Mouse (Mus musculus) limb, embryonic 10.5 days (tissue): ENCODE measurements around the gene Pik3ap1. TPM values are rescaled to one million over a fixed set of nuclear protein-coding genes. Genes with fewer than 3 reads are reported as not detected.
A peak's percentile ranks its signal among the peaks of the same experiment; 100 is the strongest.

Experiments used
- DNase-seq: peaks from one replicate; pipeline ENCODE4 v3.0.0-alpha.2; 2017; ENCODE audit warnings: low spot score
- H3K27ac ChIP-seq: fragments of 300-500 bp; sonication (generic); 2 replicates; pipeline ENCODE4 v1.5.1; 2016; ENCODE audit warnings: mild to moderate bottlenecking
- H3K27me3 ChIP-seq: fragments of 300-500 bp; sonication (generic); 2 replicates; pipeline ENCODE4 v1.6.1; 2016; ENCODE audit warnings: low read depth, mild to moderate bottlenecking; ENCODE audit not compliant: poor library complexity, severe bottlenecking
- H3K36me3 ChIP-seq: fragments of 300-500 bp; sonication (generic); 2 replicates; pipeline ENCODE4 v1.6.1; 2016; ENCODE audit warnings: mild to moderate bottlenecking, moderate library complexity
- H3K4me1 ChIP-seq: fragments of 300-500 bp; sonication (generic); 2 replicates; pipeline ENCODE4 v1.6.1; 2016
- H3K4me3 ChIP-seq: fragments of 300-500 bp; sonication (generic); 2 replicates; pipeline ENCODE4 v1.5.1; 2016; ENCODE audit warnings: mild to moderate bottlenecking, moderate library complexity
- H3K9me3 ChIP-seq: fragments of 300-500 bp; sonication (generic); replicated peaks from 2 replicates; pipeline ENCODE4 v1.6.1; 2016; ENCODE audit warnings: mild to moderate bottlenecking
- WGBS: fragments of 180-500 bp; shearing (Covaris S2); methylation state at CpG from one replicate; pipeline ENCODE4 v1.1.7; 2016; 5-methylcytosine and 5-hydroxymethylcytosine counted together
- polyA plus RNA-seq: library from polyadenylated mRNA; unstranded; fragments of >200 nt; fragmentation: Nextera tagmentation; extraction: Ambion mirVana; gene quantifications from 2 replicates; pipeline ENCODE4 v1.2.1, GENCODE M21; 2016

Pik3ap1 gene
- polyA plus RNA-seq, 1 experiment from 2014 or later: 0.96 TPM

DNA sequence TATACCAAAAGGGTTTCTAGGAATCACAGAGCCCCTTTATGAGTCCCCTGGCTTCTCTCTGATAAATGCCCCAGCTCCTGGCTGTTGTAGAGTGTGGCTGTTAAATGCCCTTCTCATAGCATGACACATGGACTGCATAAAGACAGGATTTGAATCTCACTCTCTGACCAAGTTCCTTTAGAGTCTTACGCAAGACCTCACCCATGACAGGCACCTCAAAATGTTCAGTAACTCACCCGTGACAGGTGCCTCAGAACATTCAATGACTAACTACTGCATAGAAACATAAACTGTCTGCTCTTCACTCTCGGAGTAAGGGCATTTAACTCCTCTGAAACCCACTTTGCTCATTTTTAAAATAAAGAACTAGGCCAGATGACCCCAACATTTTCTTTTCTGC is 20.4 kb downstream of the Pik3ap1 start:
- no peak overlapping the region for H3K27ac ChIP-seq
- no peaks in the 10 kb centered on the region for H3K4me1 ChIP-seq
- WGBS: 89% methylated on average over 3 of the region's 3 CpGs

DNA sequence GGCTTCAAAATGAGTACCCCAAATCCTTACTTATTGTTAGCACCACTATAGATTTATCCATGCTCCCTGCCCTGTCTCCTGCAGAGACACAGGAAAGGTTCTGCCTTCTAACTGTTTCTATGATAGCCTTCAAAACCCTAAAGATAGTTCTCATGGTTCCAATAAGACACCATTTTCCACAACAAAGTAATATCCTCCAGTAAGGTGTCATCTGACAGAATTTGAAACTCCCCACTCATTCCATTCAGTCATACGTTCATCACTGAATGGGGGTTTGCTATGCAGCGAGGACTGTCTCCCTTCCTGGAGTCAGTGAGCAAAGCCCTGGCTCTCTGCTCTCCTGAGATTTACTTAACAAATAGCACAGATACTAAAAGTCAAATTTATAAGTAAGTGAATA is 21.9 kb downstream of the Pik3ap1 start:
- Histone ChIP-seq H3K4me1 (no peaks in the 10 kb centered on the region), H3K36me3 (no peaks in the 10 kb centered on the region), H3K27ac (no peak overlapping the region), H3K4me3 (no peak overlapping the region), H3K9me3 (no peaks in the 10 kb centered on the region), H3K27me3 (no peaks in the 10 kb centered on the region)
- 88% methylated on average over 2 of the region's 2 CpGs for WGBS
- no peak for DNase-seq

More for the DNA sequence above, 20.4 kb downstream of the Pik3ap1 start:
- no peaks in the 10 kb centered on the region for H3K36me3 ChIP-seq
- H3K27me3 ChIP-seq: no peaks in the 10 kb centered on the region
- DNase-seq: no peak
- no peak overlapping the region for H3K4me3 ChIP-seq
- no peaks in the 10 kb centered on the region for H3K9me3 ChIP-seq

DNA sequence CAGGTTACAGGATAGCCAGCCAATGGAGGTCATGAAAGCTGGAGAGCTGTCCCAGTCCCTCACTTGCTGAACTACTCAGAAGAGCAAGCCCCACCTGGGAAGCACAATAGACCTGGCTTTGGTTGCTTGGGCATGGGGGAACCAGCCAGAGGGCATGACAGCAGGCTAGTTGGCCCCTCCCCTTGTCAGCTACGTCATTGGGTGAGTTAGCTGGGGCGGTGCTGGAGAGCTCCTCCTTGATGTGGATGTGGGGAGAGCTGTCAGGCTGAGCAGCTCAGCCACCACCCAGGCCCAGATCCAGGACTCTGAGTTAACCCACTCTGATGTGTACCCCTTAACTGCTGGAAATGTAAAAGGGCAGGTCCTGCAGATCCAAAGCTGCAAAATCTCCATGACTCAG is 24.4 kb downstream of the Pik3ap1 start:
- 3% methylated on average over 2 of the region's 2 CpGs for WGBS
- Histone ChIP-seq H3K27ac (no peak overlapping the region), H3K4me3 (no peak overlapping the region), H3K27me3 (no peaks in the 10 kb centered on the region), H3K36me3 (no peaks in the 10 kb centered on the region), H3K9me3 (no peaks in the 10 kb centered on the region), H3K4me1 (no peaks in the 10 kb centered on the region)
- no peak for DNase-seq

DNA sequence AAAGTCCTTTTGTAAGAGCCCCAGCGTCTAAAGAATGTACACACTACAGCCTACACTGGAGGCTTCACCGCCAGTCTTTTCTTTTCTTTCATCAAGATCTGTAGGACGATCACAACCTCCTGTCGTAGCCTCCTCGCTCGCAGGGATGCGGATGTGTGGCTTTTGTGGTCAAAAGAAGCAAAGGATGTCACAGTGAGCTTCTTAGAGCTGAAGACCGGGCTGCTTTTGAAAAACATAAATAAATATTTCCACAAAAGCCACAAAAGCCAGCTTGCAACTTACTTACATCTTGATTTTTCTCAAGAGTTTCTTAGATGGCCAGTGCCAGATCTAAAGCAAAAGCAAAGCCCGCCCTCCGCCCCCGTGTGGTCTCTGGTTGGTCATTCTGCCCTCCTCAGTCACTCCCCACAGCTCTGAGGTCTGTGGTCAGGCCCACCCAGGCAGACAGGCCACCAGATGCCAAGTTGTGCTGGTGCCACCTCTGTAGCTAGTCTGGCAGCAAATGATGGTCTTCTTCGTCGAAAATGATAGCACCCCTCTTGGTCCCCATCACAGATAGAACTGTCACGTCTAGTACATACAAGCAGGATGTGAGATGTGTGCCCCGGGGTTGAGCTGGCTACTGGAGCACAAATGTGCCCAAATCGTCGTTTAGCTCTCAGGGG is 30.5 kb downstream of the Pik3ap1 start:
- no peak overlapping the region for H3K4me3 ChIP-seq
- no peaks in the 10 kb centered on the region for H3K9me3 ChIP-seq
- H3K27me3 ChIP-seq: no peaks in the 10 kb centered on the region
- DNase-seq: no peak
- 88% methylated on average over 17 of the region's 17 CpGs for WGBS
- no peaks in the 10 kb centered on the region for H3K36me3 ChIP-seq
- H3K4me1 ChIP-seq: no peaks in the 10 kb centered on the region
- H3K27ac ChIP-seq: no peak overlapping the region

DNA sequence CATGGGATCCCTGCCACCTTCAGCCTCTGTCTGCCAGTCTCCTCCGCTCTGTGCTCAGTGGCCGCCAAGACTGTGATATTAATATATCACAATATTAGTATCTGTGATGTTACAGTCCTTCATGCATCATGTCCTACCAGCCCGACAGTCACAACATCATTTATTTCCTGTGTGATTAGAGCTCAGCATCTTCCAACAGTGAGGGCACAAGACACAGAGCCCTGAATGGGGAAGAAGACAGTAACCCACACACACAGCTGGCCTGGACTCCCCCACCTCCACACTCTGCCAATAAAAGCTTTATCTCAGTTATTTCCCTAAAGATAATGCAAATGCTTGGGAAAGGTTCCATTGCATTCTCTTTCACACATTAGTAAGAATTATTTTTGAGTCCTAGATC is 35.3 kb downstream of the Pik3ap1 start:
- Histone ChIP-seq H3K27me3 (no peaks in the 10 kb centered on the region), H3K9me3 (no peaks in the 10 kb centered on the region)
- WGBS: 92% methylated on average over 3 of the region's 3 CpGs

DNA sequence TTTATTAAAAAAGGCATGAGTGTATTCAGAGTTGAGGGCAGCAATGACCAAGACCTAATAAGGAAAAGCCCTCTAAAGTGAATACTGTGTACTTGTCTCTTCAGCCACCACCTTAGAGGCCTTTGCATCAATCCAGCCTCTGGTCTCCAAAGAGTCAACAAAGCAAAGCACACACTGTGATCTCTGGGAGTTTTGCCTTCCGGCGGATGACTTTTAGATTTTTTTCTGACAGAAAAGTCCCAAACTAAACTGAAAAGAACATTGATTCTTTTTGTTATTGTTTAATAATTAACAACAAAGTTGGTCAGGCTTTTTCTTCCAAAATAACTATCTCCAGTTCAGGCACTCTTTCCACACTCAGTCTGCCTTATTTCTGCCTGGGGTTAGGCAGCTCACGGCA is 36.7 kb downstream of the Pik3ap1 start:
- no peak overlapping the region for H3K27ac ChIP-seq
- H3K27me3 ChIP-seq: no peaks in the 10 kb centered on the region
- DNase-seq: no peak
- WGBS: 98% methylated on average over 3 of the region's 3 CpGs
- no peaks in the 10 kb centered on the region for H3K9me3 ChIP-seq
- no peak overlapping the region for H3K4me3 ChIP-seq
- H3K4me1 ChIP-seq: peaks cover 17% of the 10 kb centered on the region
- no peaks in the 10 kb centered on the region for H3K36me3 ChIP-seq

More for the DNA sequence above, 35.3 kb downstream of the Pik3ap1 start:
- H3K36me3 ChIP-seq: no peaks in the 10 kb centered on the region
- peaks cover 17% of the 10 kb centered on the region for H3K4me1 ChIP-seq
- H3K4me3 ChIP-seq: no peak overlapping the region
- no peak overlapping the region for H3K27ac ChIP-seq
- no peak for DNase-seq

DNA sequence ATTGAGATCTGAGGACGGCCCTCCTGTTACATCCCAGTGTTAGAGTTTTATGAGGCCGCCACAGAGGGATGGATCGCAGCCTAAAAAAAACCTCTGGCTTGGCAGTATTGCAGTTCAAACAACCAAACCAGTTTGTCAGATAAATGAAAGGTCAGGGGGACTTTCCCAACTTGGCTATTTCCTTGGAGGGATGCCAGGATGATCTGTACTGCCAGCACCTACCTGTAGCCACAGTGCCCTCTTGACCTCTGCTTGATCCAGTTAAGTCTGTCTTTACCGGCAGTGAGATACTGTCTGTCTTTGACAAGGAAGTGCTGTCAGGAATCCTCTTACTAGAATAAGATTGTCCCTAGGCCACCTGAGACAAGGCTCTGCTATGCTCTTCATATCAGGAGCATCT is 37.6 kb downstream of the Pik3ap1 start:
- no peaks in the 10 kb centered on the region for H3K36me3 ChIP-seq
- peaks cover 17% of the 10 kb centered on the region for H3K4me1 ChIP-seq
- H3K9me3 ChIP-seq: no peaks in the 10 kb centered on the region
- 76% methylated on average over 4 of the region's 4 CpGs for WGBS
- H3K27me3 ChIP-seq: no peaks in the 10 kb centered on the region
- no peak overlapping the region for H3K27ac ChIP-seq
- no peak overlapping the region for H3K4me3 ChIP-seq
- DNase-seq: no peak

DNA sequence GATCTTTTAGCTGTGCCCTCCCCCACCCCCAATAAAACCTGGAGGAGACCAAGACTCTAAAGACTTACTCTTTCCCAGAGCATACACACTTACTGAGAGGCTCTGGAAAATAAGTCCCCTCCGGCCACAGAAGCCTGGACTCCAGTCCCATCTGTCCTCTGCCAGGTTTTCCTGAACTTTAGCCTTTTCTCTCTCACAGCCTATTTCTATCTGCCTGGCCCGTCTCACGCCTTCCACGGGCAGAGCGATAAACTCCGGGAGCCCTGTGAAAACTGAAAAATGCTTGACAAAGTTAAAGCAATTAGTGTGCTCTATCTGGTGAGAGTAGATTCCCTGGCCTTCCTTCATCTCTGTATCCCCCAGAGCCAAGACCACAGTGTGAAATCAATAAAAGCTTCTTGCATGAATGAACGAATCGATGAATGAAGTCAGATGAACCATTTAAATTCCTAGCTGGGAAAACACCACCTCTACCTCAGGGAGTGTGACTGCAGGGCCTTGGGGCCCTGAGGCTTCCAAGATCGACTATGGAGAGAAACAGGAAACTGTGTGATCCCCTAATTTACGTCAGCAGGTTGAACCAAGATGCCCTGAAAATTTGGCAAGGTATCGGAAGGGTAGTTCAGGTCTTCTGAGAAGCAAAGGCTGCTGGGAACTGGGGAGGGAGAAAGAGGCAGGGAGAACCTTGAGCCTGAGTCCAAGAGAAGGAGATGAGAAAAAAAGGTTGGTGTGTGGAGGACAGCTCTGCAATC is 38.6 kb downstream of the Pik3ap1 start:
- no peaks in the 10 kb centered on the region for H3K27me3 ChIP-seq
- no peak for DNase-seq
- 73% methylated on average over 11 of the region's 11 CpGs for WGBS
- H3K9me3 ChIP-seq: no peaks in the 10 kb centered on the region
- no peak overlapping the region for H3K4me3 ChIP-seq
- peaks cover 17% of the 10 kb centered on the region for H3K4me1 ChIP-seq
- no peaks in the 10 kb centered on the region for H3K36me3 ChIP-seq
- H3K27ac ChIP-seq: no peak overlapping the region

DNA sequence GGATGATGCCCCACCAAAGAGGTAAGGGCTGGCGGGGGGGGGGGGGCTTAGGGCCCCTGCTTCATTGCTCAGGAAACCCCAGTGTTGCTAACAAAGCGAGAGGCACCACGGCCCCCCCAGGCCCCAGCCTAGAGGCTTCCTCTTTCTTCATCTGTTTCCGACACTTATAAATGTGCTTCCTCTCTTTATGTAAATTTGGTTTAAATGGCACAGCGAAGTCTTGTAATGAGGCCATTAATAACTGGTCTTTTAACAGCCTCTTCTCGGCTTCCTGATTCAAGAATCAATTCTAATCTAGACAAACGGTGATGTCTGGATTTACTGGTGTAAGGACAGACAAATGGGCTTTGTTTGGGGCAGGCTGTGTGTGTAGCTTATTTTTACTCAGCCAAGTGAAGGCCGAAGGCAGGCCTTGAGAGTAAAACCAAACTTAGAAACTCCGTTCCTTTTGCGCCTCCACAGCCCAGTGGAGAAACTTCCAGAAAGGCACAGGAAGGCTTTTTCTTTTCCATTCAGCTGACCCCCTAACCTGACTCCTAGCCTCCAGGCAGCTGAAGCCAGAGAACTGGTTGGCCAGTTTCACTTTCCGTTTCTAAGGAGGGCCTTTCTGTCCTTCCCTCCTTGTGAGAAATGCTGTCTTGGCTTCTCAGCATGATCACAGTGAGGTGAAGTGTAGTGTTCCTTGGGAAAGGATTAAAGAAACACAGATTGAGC is 39.7 kb downstream of the Pik3ap1 start:
- H3K27ac ChIP-seq: peak overlapping the region; percentile 47; the same call in 1 of the 2 replicates
- 73% methylated on average over 11 of the region's 11 CpGs for WGBS

DNA sequence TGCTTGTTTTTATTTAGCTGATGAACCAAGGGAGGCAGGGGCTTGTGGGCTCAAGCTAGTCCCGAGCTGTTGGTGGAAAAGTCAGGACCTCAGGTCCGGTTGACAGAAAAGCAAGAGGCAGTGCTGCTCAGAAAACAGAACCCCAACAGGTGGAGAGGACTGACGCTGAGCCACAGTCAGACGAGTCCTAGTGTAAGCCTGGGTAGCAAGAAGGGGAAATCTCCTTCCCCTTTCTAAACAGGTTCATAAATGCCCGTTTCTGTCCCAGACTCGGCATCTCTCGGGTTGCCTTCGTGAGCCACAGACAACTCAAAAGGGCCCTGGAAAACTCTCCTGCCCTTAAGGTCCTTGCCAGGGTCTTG is 40.3 kb downstream of the Pik3ap1 start:
- no peak overlapping the region for H3K27ac ChIP-seq
- H3K4me3 ChIP-seq: no peak overlapping the region
- peaks cover 17% of the 10 kb centered on the region for H3K4me1 ChIP-seq
- no peaks in the 10 kb centered on the region for H3K9me3 ChIP-seq
- no peaks in the 10 kb centered on the region for H3K36me3 ChIP-seq
- DNase-seq: no peak
- H3K27me3 ChIP-seq: no peaks in the 10 kb centered on the region
- WGBS: 90% methylated on average over 8 of the region's 8 CpGs

More for the DNA sequence above, 39.7 kb downstream of the Pik3ap1 start:
- Histone ChIP-seq H3K36me3 (no peaks in the 10 kb centered on the region), H3K4me1 (peaks cover 17% of the 10 kb centered on the region), H3K27me3 (no peaks in the 10 kb centered on the region), H3K4me3 (no peak overlapping the region), H3K9me3 (no peaks in the 10 kb centered on the region)
- no peak for DNase-seq

DNA sequence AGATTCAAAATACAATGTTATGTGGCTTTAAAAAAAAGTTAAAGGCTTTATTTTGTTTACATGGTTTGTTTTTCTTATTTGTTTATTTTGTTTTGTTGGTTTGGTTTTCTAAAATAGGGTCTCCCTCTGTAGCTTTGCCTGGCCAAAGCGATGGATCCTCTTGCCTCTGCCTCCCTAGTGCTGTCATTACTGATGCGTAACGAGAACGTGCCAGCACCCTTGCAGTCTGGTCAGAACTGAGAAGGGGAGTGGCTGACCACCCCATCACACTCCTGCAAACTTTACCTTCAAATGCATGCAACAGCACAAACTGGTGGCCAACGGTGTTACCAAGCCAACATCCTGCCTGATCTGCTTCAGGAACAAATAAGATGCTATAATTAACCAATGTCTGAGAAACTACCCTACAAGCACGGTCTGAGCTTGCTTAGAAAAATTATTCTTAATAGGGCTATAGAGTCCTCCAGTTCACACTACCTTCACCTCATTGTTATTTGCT is 42.3 kb downstream of the Pik3ap1 start:
- no peak for DNase-seq
- H3K27ac ChIP-seq: no peak overlapping the region
- H3K9me3 ChIP-seq: no peaks in the 10 kb centered on the region
- WGBS: 79% methylated on average over 6 of the region's 6 CpGs
- peaks cover 23% of the 10 kb centered on the region for H3K4me1 ChIP-seq
- H3K4me3 ChIP-seq: no peak overlapping the region
- H3K27me3 ChIP-seq: no peaks in the 10 kb centered on the region
- H3K36me3 ChIP-seq: no peaks in the 10 kb centered on the region

DNA sequence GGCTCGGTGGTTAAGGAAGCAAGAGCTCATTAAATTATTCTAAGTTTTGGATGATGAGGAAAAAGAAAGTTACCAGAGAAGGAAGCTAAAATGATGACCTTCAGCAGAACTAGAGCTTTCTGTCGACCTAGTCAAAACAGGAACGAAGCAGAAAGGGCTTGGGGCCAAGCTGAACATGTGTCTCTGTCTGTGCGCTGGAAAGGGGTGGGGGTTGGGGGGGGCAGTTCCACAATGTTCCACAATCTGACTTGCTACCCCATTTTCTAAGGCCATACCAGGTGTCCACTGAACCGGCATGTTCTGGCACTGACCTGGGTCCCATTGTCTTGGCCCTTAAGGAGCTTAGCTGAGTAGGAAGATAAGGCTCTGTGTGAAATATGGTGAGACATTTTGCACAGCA is 43.2 kb downstream of the Pik3ap1 start:
- H3K9me3 ChIP-seq: no peaks in the 10 kb centered on the region
- no peak for DNase-seq
- peaks cover 27% of the 10 kb centered on the region for H3K4me1 ChIP-seq
- no peaks in the 10 kb centered on the region for H3K36me3 ChIP-seq
- H3K4me3 ChIP-seq: no peak overlapping the region
- no peak overlapping the region for H3K27ac ChIP-seq
- 91% methylated on average over 5 of the region's 5 CpGs for WGBS
- no peaks in the 10 kb centered on the region for H3K27me3 ChIP-seq
